Mouse (Mus musculus): ENCODE results near the gene Fcgr4. TPM values are rescaled to one million over a fixed set of nuclear protein-coding genes. Genes with fewer than 3 reads are reported as not detected.
"Not testable (repeated sequence)": the region's sequence is repeated elsewhere in the genome, so short reads cannot be mapped to it uniquely, and the experiment has no call there.

Gene Fcgr4
- total and polyA plus RNA-seq, 2 experiments from 2014 or later = 0.23 to 0.60 TPM

- H3K4me3 ChIP-seq (ENCODE audit: low read depth, low read length); H3K4me1 ChIP-seq (ENCODE audit: control insufficient read depth, insufficient read depth); H3K27ac ChIP-seq (ENCODE audit: low read depth); H3K36me3 ChIP-seq (replicated peaks; ENCODE audit: control insufficient read depth, insufficient read depth, low read length); H3K9me3 ChIP-seq (replicated peaks; ENCODE audit: control insufficient read depth, low read length); H3K9ac ChIP-seq (replicated peaks; ENCODE audit: low read depth, low read length); H3K4me2 ChIP-seq (ENCODE audit: low read depth, low read length); DNase-seq (ENCODE audit: low spot score): not testable (repeated sequence)
- H3K27me3 ChIP-seq (ENCODE audit: control insufficient read depth, insufficient read depth, low read length) = peaks cover 27% of the 10 kb centered on the region
- peak; percentile 47 for ATAC-seq (ENCODE audit: insufficient read depth, low read depth)
- no CpG with 5 or more reads among the region's 45 CpGs for WGBS
These were observed 53.5 kb downstream of the Fcgr4 start for GRCm38 (mm10) chr1:171072217-171072616.

DNA sequence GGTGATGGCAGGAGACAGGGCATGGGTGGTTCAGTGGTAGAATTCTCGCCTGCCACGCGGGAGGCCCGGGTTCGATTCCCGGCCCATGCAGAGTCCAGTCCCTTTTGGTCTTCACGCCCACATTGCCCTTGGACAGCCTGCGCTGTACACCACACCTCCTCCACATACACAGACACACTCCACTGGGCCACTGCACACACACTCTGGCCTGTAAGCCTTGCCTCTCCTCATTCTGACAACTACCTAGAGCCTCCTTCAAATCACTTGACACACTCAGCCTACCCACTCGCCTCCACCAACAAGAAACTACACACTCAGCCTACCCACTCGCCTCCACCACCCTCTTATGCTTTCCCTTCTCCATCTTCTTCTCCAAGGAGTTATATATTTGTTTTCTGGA lies 55.6 kb downstream of the Fcgr4 start:
- not testable (repeated sequence) for H3K4me2 ChIP-seq (ENCODE audit: low read depth, low read length); H3K4me3 ChIP-seq (ENCODE audit: low read depth, low read length); DNase-seq (ENCODE audit: low spot score); H3K4me1 ChIP-seq (ENCODE audit: control insufficient read depth, insufficient read depth); H3K36me3 ChIP-seq (replicated peaks; ENCODE audit: control insufficient read depth, insufficient read depth, low read length); ATAC-seq (ENCODE audit: insufficient read depth, low read depth); H3K9me3 ChIP-seq (replicated peaks; ENCODE audit: control insufficient read depth, low read length); H3K27ac ChIP-seq (ENCODE audit: low read depth); H3K9ac ChIP-seq (replicated peaks; ENCODE audit: low read depth, low read length)
- peaks cover 32% of the 10 kb centered on the region for H3K27me3 ChIP-seq (ENCODE audit: control insufficient read depth, insufficient read depth, low read length)
- WGBS = 11% methylated on average over 4 of the region's 10 CpGs

GRCm38 (mm10) chr1:171076176-171076575 lies 57.5 kb downstream of the Fcgr4 start:
- H3K36me3 ChIP-seq (replicated peaks; ENCODE audit: control insufficient read depth, insufficient read depth, low read length); H3K4me1 ChIP-seq (ENCODE audit: control insufficient read depth, insufficient read depth); ATAC-seq (ENCODE audit: insufficient read depth, low read depth); DNase-seq (ENCODE audit: low spot score); H3K9ac ChIP-seq (replicated peaks; ENCODE audit: low read depth, low read length); H3K4me2 ChIP-seq (ENCODE audit: low read depth, low read length); H3K4me3 ChIP-seq (ENCODE audit: low read depth, low read length); H3K27ac ChIP-seq (ENCODE audit: low read depth); H3K9me3 ChIP-seq (replicated peaks; ENCODE audit: control insufficient read depth, low read length): not testable (repeated sequence)
- peaks cover 21% of the 10 kb centered on the region for H3K27me3 ChIP-seq (ENCODE audit: control insufficient read depth, insufficient read depth, low read length)
- WGBS = 73% methylated on average over 2 of the region's 5 CpGs

DNA sequence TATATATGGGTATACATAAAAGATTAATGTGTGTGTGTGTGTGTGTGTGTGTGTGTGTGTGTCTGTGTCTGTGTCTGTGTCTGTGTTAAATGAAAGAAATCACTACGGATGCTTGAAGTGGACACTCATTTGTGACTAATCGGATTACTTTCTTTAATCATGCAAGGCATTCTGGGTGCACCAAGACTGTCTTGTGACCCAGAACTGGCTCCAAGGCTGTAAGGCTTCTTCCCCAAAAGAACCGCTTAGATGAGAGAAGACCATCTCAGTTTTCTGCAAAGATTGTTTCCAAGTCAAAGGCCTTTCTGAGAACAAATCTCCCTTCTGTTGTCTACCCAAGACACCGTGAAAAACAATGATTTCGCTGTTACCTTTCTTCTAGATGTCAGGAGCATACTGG lies 58.5 kb downstream of the Fcgr4 start:
- H3K27me3 ChIP-seq (ENCODE audit: control insufficient read depth, insufficient read depth, low read length) = peaks cover 25% of the 10 kb centered on the region
- H3K4me3 ChIP-seq (ENCODE audit: low read depth, low read length); DNase-seq (ENCODE audit: low spot score); H3K4me2 ChIP-seq (ENCODE audit: low read depth, low read length); H3K9ac ChIP-seq (replicated peaks; ENCODE audit: low read depth, low read length); H3K9me3 ChIP-seq (replicated peaks; ENCODE audit: control insufficient read depth, low read length); H3K27ac ChIP-seq (ENCODE audit: low read depth); ATAC-seq (ENCODE audit: insufficient read depth, low read depth); H3K4me1 ChIP-seq (ENCODE audit: control insufficient read depth, insufficient read depth); H3K36me3 ChIP-seq (replicated peaks; ENCODE audit: control insufficient read depth, insufficient read depth, low read length): not testable (repeated sequence)
- 49% methylated on average over 5 of the region's 5 CpGs for WGBS

DNA sequence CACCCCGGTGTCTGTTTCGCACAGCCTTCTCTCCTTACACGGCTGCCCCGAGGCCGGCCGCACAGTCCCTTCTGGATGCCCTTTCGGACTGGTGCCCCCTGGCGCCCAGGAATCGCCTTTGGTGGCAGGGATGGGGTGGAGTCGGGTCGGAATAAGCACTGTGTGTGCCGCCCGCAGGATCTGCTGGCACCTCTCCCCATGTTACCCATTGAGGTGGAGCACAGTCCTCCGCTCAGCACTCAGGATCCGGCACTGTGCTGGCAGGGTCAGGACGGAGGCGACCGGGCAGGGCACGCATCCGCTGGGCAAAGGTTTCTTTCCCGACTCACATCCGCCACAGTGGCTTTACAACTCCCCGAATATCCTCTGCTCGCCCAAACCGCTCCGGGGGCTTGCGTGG lies 59.2 kb downstream of the Fcgr4 start:
- not testable (repeated sequence) for H3K27ac ChIP-seq (ENCODE audit: low read depth); H3K36me3 ChIP-seq (replicated peaks; ENCODE audit: control insufficient read depth, insufficient read depth, low read length); DNase-seq (ENCODE audit: low spot score); H3K9me3 ChIP-seq (replicated peaks; ENCODE audit: control insufficient read depth, low read length); H3K4me2 ChIP-seq (ENCODE audit: low read depth, low read length); H3K4me1 ChIP-seq (ENCODE audit: control insufficient read depth, insufficient read depth); H3K9ac ChIP-seq (replicated peaks; ENCODE audit: low read depth, low read length)
- 2% methylated on average over 16 of the region's 27 CpGs for WGBS
- Histone ChIP-seq H3K27me3 (ENCODE audit: control insufficient read depth, insufficient read depth, low read length) (peaks cover 25% of the 10 kb centered on the region), H3K4me3 (ENCODE audit: low read depth, low read length) (peak overlapping the region; percentile 15; the same call in 1 of the 2 replicates)
- peak; percentile 29 for ATAC-seq (ENCODE audit: insufficient read depth, low read depth)

DNA sequence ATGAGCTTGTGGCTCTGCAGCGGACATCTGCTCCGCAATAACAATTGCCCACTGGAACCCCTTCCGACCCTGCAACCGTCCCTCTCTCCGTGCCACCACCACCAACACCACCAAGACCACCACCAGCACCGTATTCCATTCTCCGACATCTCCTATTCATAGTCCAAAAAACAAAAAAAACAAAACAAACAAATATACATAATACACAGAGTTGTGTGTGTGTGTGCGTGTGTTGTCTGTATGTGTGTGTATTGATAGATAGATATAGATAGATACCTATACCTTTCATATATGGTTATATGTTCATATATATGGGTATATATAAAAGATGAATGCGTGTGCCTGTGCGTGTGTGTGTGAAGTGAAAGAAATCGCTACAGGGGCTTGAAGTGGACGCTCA lies 59.7 kb downstream of the Fcgr4 start:
- H3K4me1 ChIP-seq (ENCODE audit: control insufficient read depth, insufficient read depth); ATAC-seq (ENCODE audit: insufficient read depth, low read depth); H3K9ac ChIP-seq (replicated peaks; ENCODE audit: low read depth, low read length); H3K4me3 ChIP-seq (ENCODE audit: low read depth, low read length); H3K9me3 ChIP-seq (replicated peaks; ENCODE audit: control insufficient read depth, low read length); DNase-seq (ENCODE audit: low spot score); H3K27ac ChIP-seq (ENCODE audit: low read depth); H3K36me3 ChIP-seq (replicated peaks; ENCODE audit: control insufficient read depth, insufficient read depth, low read length): not testable (repeated sequence)
- Histone ChIP-seq H3K27me3 (ENCODE audit: control insufficient read depth, insufficient read depth, low read length) (peaks cover 25% of the 10 kb centered on the region), H3K4me2 (ENCODE audit: low read depth, low read length) (0 out of 2 replicates have a peak overlapping the region, but pooled peaks have one; percentile 6)
- 22% methylated on average over 11 of the region's 12 CpGs for WGBS

GRCm38 (mm10) chr1:171079345-171079744 lies 60.6 kb downstream of the Fcgr4 start:
- peak; percentile 50 for ATAC-seq (ENCODE audit: insufficient read depth, low read depth)
- peaks cover 18% of the 10 kb centered on the region for H3K27me3 ChIP-seq (ENCODE audit: control insufficient read depth, insufficient read depth, low read length)
- not testable (repeated sequence) for H3K4me3 ChIP-seq (ENCODE audit: low read depth, low read length); H3K9me3 ChIP-seq (replicated peaks; ENCODE audit: control insufficient read depth, low read length); H3K36me3 ChIP-seq (replicated peaks; ENCODE audit: control insufficient read depth, insufficient read depth, low read length); H3K9ac ChIP-seq (replicated peaks; ENCODE audit: low read depth, low read length); DNase-seq (ENCODE audit: low spot score); H3K4me2 ChIP-seq (ENCODE audit: low read depth, low read length); H3K27ac ChIP-seq (ENCODE audit: low read depth); H3K4me1 ChIP-seq (ENCODE audit: control insufficient read depth, insufficient read depth)
- WGBS = no CpG with 5 or more reads among the region's 35 CpGs

Small RNA genes lying within 50 kb of the gene (microRNA-seq; reads per million reads assigned to microRNA genes)
- gene Gm27552 (not detected), gene Mir6546 (1.1 reads per million)

Other genes with a start within 250 kb of the Fcgr4 start
- gene Atf6, start 151.1 kb upstream of the Fcgr4 start, total RNA-seq (2014; rRNA removed; ENCODE audit: low replicate concordance) = 41.2 and 41.5 TPM in 2 replicates
- gene Atf6, start 151.1 kb upstream of the Fcgr4 start, polyA plus RNA-seq (2015; fragmentation: Nextera tagmentation; extraction: Ambion mirVana) = 11.2 and 13.0 TPM in 2 replicates
- 1.6 and 4.3 TPM in 2 replicates for gene Gm26620, start 133.9 kb upstream of the Fcgr4 start, total RNA-seq (2014; rRNA removed; ENCODE audit: low replicate concordance)
- gene Gm26620, start 133.9 kb upstream of the Fcgr4 start, polyA plus RNA-seq (2015; fragmentation: Nextera tagmentation; extraction: Ambion mirVana) = 1.0 and 1.4 TPM in 2 replicates
- 13.0 and 15.6 TPM in 2 replicates for gene Dusp12, start 133.4 kb upstream of the Fcgr4 start, total RNA-seq (2014; rRNA removed; ENCODE audit: low replicate concordance)
- 19.3 and 21.7 TPM in 2 replicates for gene Dusp12, start 133.4 kb upstream of the Fcgr4 start, polyA plus RNA-seq (2015; fragmentation: Nextera tagmentation; extraction: Ambion mirVana)
- not detected in 2 replicates for gene Fcrlb, start 106.0 kb upstream of the Fcgr4 start, total RNA-seq (2014; rRNA removed; ENCODE audit: low replicate concordance)
- gene Fcrlb, start 106.0 kb upstream of the Fcgr4 start, polyA plus RNA-seq (2015; fragmentation: Nextera tagmentation; extraction: Ambion mirVana) = not detected in 2 replicates
- gene Fcrla, start 91.3 kb upstream of the Fcgr4 start, total RNA-seq (2014; rRNA removed; ENCODE audit: low replicate concordance) = 0.35 TPM in 1 of 2 replicates, not detected in the other
- gene Fcrla, start 91.3 kb upstream of the Fcgr4 start, polyA plus RNA-seq (2015; fragmentation: Nextera tagmentation; extraction: Ambion mirVana) = 0.08 and 0.23 TPM in 2 replicates
- 1.4 and 9.7 TPM in 2 replicates for gene Fcgr2b, start 42.4 kb upstream of the Fcgr4 start, total RNA-seq (2014; rRNA removed; ENCODE audit: low replicate concordance)
- gene Fcgr2b, start 42.4 kb upstream of the Fcgr4 start, polyA plus RNA-seq (2015; fragmentation: Nextera tagmentation; extraction: Ambion mirVana) = 2.0 and 2.3 TPM in 2 replicates
- 11.8 and 13.7 TPM in 2 replicates for gene Fcgr3, start 46.0 kb downstream of the Fcgr4 start, total RNA-seq (2014; rRNA removed; ENCODE audit: low replicate concordance)
- gene Fcgr3, start 46.0 kb downstream of the Fcgr4 start, polyA plus RNA-seq (2015; fragmentation: Nextera tagmentation; extraction: Ambion mirVana) = 8.2 and 10.8 TPM in 2 replicates
- 3.7 TPM in 1 of 2 replicates, not detected in the other for gene Cfap126, start 95.0 kb downstream of the Fcgr4 start, total RNA-seq (2014; rRNA removed; ENCODE audit: low replicate concordance)
- gene Cfap126, start 95.0 kb downstream of the Fcgr4 start, polyA plus RNA-seq (2015; fragmentation: Nextera tagmentation; extraction: Ambion mirVana) = 2.2 and 3.5 TPM in 2 replicates
- gene Sdhc, start 131.7 kb downstream of the Fcgr4 start, total RNA-seq (2014; rRNA removed; ENCODE audit: low replicate concordance) = 875 and 891 TPM in 2 replicates
- 754 and 772 TPM in 2 replicates for gene Sdhc, start 131.7 kb downstream of the Fcgr4 start, polyA plus RNA-seq (2015; fragmentation: Nextera tagmentation; extraction: Ambion mirVana)
- 1.6 and 2.0 TPM in 2 replicates for gene Mpz, start 131.8 kb downstream of the Fcgr4 start, total RNA-seq (2014; rRNA removed; ENCODE audit: low replicate concordance)
- gene Mpz, start 131.8 kb downstream of the Fcgr4 start, polyA plus RNA-seq (2015; fragmentation: Nextera tagmentation; extraction: Ambion mirVana) = 0.05 and 0.49 TPM in 2 replicates
- gene Pcp4l1, start 177.3 kb downstream of the Fcgr4 start, total RNA-seq (2014; rRNA removed; ENCODE audit: low replicate concordance) = 40.2 and 48.7 TPM in 2 replicates
- gene Pcp4l1, start 177.3 kb downstream of the Fcgr4 start, polyA plus RNA-seq (2015; fragmentation: Nextera tagmentation; extraction: Ambion mirVana) = 161 and 164 TPM in 2 replicates
- gene Nr1i3, start 195.1 kb downstream of the Fcgr4 start, total RNA-seq (2014; rRNA removed; ENCODE audit: low replicate concordance) = not detected in 2 replicates
- gene Nr1i3, start 195.1 kb downstream of the Fcgr4 start, polyA plus RNA-seq (2015; fragmentation: Nextera tagmentation; extraction: Ambion mirVana) = 0.27 and 0.30 TPM in 2 replicates
- 82.0 and 97.7 TPM in 2 replicates for gene Tomm40l, start 203.6 kb downstream of the Fcgr4 start, total RNA-seq (2014; rRNA removed; ENCODE audit: low replicate concordance)
- 56.0 and 64.6 TPM in 2 replicates for gene Tomm40l, start 203.6 kb downstream of the Fcgr4 start, polyA plus RNA-seq (2015; fragmentation: Nextera tagmentation; extraction: Ambion mirVana)
- gene Apoa2, start 206.1 kb downstream of the Fcgr4 start, total RNA-seq (2014; rRNA removed; ENCODE audit: low replicate concordance) = 14.5 TPM in 1 of 2 replicates, not detected in the other
- 4.0 and 4.5 TPM in 2 replicates for gene Apoa2, start 206.1 kb downstream of the Fcgr4 start, polyA plus RNA-seq (2015; fragmentation: Nextera tagmentation; extraction: Ambion mirVana)
- 22.7 and 60.5 TPM in 2 replicates for gene Fcer1g, start 215.4 kb downstream of the Fcgr4 start, total RNA-seq (2014; rRNA removed; ENCODE audit: low replicate concordance)
- gene Fcer1g, start 215.4 kb downstream of the Fcgr4 start, polyA plus RNA-seq (2015; fragmentation: Nextera tagmentation; extraction: Ambion mirVana) = 24.6 TPM in 2 replicates
- gene Adamts4, start 231.5 kb downstream of the Fcgr4 start, total RNA-seq (2014; rRNA removed; ENCODE audit: low replicate concordance) = 4.1 and 5.5 TPM in 2 replicates
- 3.8 and 3.9 TPM in 2 replicates for gene Adamts4, start 231.5 kb downstream of the Fcgr4 start, polyA plus RNA-seq (2015; fragmentation: Nextera tagmentation; extraction: Ambion mirVana)
- gene Ndufs2, start 232.5 kb downstream of the Fcgr4 start, total RNA-seq (2014; rRNA removed; ENCODE audit: low replicate concordance) = 962 and 1,127 TPM in 2 replicates
- 998 and 1,009 TPM in 2 replicates for gene Ndufs2, start 232.5 kb downstream of the Fcgr4 start, polyA plus RNA-seq (2015; fragmentation: Nextera tagmentation; extraction: Ambion mirVana)